Mouse (Mus musculus): ENCODE data around the gene Crhr2.

DNA sequence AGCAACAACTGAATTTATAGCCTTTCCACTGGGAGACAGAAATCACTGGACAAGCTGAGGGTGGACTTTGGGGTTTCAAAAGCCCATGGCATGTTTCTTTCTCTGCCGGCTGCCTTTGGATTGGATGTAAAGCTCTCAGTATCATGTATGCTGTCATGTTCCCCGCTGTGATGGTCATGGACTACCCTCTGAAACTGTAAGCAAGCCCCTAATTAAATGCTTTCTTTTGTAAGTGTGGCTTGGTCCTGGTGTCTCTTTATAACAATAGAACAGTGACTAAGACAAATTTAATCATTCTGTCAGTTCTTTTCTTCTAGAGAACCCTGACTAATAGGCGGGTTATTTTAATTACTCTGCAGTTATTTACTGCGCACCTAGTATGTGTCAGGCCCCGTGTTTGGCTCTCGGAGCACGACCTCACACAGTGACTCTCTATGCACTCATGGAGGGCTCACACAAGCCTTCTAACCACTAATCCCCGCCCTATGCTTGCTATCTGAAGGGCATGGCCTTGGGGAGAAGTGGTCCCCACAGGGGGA lies 30.3 kb upstream of the Crhr2 start:
- TF ChIP-seq CTCF (IDR thresholded peaks at IDR 0.05; ENCODE audit: insufficient read depth, low read length) (no peak), POLR2A (IDR thresholded peaks at IDR 0.05; ENCODE audit: borderline replicate concordance, extremely low read depth, low read depth, low read length) (no peak)
